Mouse (Mus musculus): ENCODE data around the gene Tceanc2. TPM values are rescaled to one million over a fixed set of nuclear protein-coding genes. Genes with fewer than 3 reads are reported as not detected.

Gene Tceanc2
- 19.2 and 20.6 TPM in 2 replicates for polyA plus RNA-seq (2012; rRNA removed)

GRCm38 (mm10) chr4:107178830-107179490 is at the start of gene Tceanc2:
Tceanc2 (minus strand) TSS chr4:107179116.

GRCm38 (mm10) chr4:107208880-107209279 is 30.0 kb upstream of the Tceanc2 start, which contains the start of gene Ldlrad1:
Ldlrad1 (plus strand) TSS chr4:107209180.

GRCm38 (mm10) chr4:107178182-107178829 is 610 bp downstream of the Tceanc2 start, which contains the start of gene Tmem59:
Tmem59 (plus strand) TSS chr4:107178399.

GRCm38 (mm10) chr4:107096841-107097373 is 82.0 kb downstream of the Tceanc2 start, which contains the start of gene Cdcp2:
Cdcp2 (plus strand) TSS chr4:107096891.

Other genes starting within 250 kb of the Tceanc2 start
- 81.7 and 98.0 TPM in 2 replicates for gene Mrpl37, start 112.2 kb downstream of the Tceanc2 start, polyA plus RNA-seq (2012; rRNA removed)
- 7.7 and 10.4 TPM in 2 replicates for gene Cyb5rl, start 112.1 kb downstream of the Tceanc2 start, polyA plus RNA-seq (2012; rRNA removed)
- gene Cdcp2, start 82.2 kb downstream of the Tceanc2 start, polyA plus RNA-seq (2012; rRNA removed) = 0.13 and 0.14 TPM in 2 replicates
- gene Tmem59, start 717 bp downstream of the Tceanc2 start, polyA plus RNA-seq (2012; rRNA removed) = 98.2 and 148 TPM in 2 replicates
- 0.07 and 0.12 TPM in 2 replicates for gene Ldlrad1, start 30.1 kb upstream of the Tceanc2 start, polyA plus RNA-seq (2012; rRNA removed)
- 44.3 and 48.1 TPM in 2 replicates for gene Lrrc42, start 74.4 kb upstream of the Tceanc2 start, polyA plus RNA-seq (2012; rRNA removed)
- 23.1 and 24.0 TPM in 2 replicates for gene Hspb11, start 74.5 kb upstream of the Tceanc2 start, polyA plus RNA-seq (2012; rRNA removed)
- gene Dio1, start 128.1 kb upstream of the Tceanc2 start, polyA plus RNA-seq (2012; rRNA removed) = not detected in 2 replicates
- gene Yipf1, start 135.2 kb upstream of the Tceanc2 start, polyA plus RNA-seq (2012; rRNA removed) = 22.5 and 30.7 TPM in 2 replicates
- gene Ndc1, start 188.7 kb upstream of the Tceanc2 start, polyA plus RNA-seq (2012; rRNA removed) = 22.7 and 34.5 TPM in 2 replicates

Data from central nervous system, embryonic 11.5 days (tissue).